Mouse (Mus musculus) liver, embryonic 14.5 days (tissue): Measurements from ENCODE around the gene Ppa1. TPM values are rescaled to one million over a fixed set of nuclear protein-coding genes. Genes with fewer than 3 reads are reported as not detected.
"Not testable (repeated sequence)": the region's sequence is repeated elsewhere in the genome, so short reads cannot be mapped to it uniquely, and the experiment has no call there.

Experiments used
- ATAC-seq: fragments of 200-750 bp; cut with Nextera tagmentation; 2 replicates; pipeline ENCODE4 v1.8.0; 2017; ENCODE audit warnings: moderate number of reproducible peaks, mild to moderate bottlenecking, moderate library complexity; ENCODE audit not compliant: insufficient read depth
- DNase-seq, 3 experiments: peaks; one replicate each; pipeline ENCODE4 v3.0.0-alpha.2; 2012 to 2013; ENCODE audit warnings: low read depth in 3 of 3, low spot score in 3 of 3
- H3K27ac ChIP-seq: fragments of 300-500 bp; sonication (generic); 2 replicates; pipeline ENCODE4 v1.5.1; 2014; ENCODE audit warnings: moderate library complexity, mild to moderate bottlenecking, control low read depth, inconsistent platforms
- H3K27me3 ChIP-seq: fragments of 300-500 bp; sonication (generic); 2 replicates; pipeline ENCODE4 v1.6.1; 2014; ENCODE audit warnings: mild to moderate bottlenecking, low read length, moderate library complexity; ENCODE audit not compliant: control insufficient read depth, insufficient read depth
- H3K36me3 ChIP-seq: fragments of 300-500 bp; sonication (generic); replicated peaks from 2 replicates; pipeline ENCODE4 v1.6.1; 2014; ENCODE audit warnings: low read depth; ENCODE audit not compliant: control insufficient read depth, insufficient read depth
- H3K4me1 ChIP-seq, 2 experiments: fragments of 200-500 bp in 1 of 2; fragments of 300-500 bp in 1 of 2; sonication (generic) in 1 of 2; replicated peaks; 2 replicates each; pipeline ENCODE4 v1.6.1; 2012 to 2014; ENCODE audit warnings: antibody characterized with exemption in 1 of 2, inconsistent platforms in 1 of 2, low read length in 1 of 2; ENCODE audit not compliant: control insufficient read depth in 2 of 2, insufficient read depth in 2 of 2
- H3K4me2 ChIP-seq: fragments of 300-500 bp; sonication (generic); 2 replicates; pipeline ENCODE4 v1.6.1; 2014; ENCODE audit warnings: low read depth, mild to moderate bottlenecking, control low read depth, moderate library complexity
- H3K4me3 ChIP-seq, 2 experiments: fragments of 200-500 bp in 1 of 2; fragments of 300-500 bp in 1 of 2; sonication (generic) in 1 of 2; 2 replicates each; pipeline ENCODE4 v1.5.1; 2012 to 2014; ENCODE audit warnings: low read depth in 2 of 2, low read length in 2 of 2, mild to moderate bottlenecking in 2 of 2, control low read depth in 1 of 2, inconsistent platforms in 1 of 2, moderate library complexity in 1 of 2; ENCODE audit not compliant: insufficient read depth in 1 of 2
- H3K9ac ChIP-seq: fragments of 300-500 bp; sonication (generic); replicated peaks from 2 replicates; pipeline ENCODE4 v1.6.1; 2014; ENCODE audit warnings: mild to moderate bottlenecking, control low read depth, moderate library complexity
- H3K9me3 ChIP-seq: fragments of 300-500 bp; sonication (generic); 2 replicates; pipeline ENCODE4 v1.6.1; 2016; ENCODE audit warnings: low read length, mixed read lengths; ENCODE audit not compliant: control insufficient read depth
- CTCF ChIP-seq: IDR thresholded peaks from 2 replicates; pipeline ENCODE4 v1.5.1; 2016; ENCODE audit warnings: antibody characterized with exemption, low read depth, control low read depth
- EP300 ChIP-seq: IDR thresholded peaks from 2 replicates; pipeline ENCODE4 v1.6.1; 2016; ENCODE audit warnings: antibody characterized with exemption, low read depth
- whole genome bisulfite sequencing: fragments of 180-500 bp; shearing (Covaris S2); extraction: QIAGEN DNeasy Blood & Tissue Kit; methylation state at CpG from one replicate; pipeline ENCODE4 v1.1.7; 2014; ENCODE audit not compliant: insufficient replicate concordance; 5-methylcytosine and 5-hydroxymethylcytosine counted together
- polyA plus RNA-seq, 2 experiments: library from polyadenylated mRNA; depleted of rRNA in 1 of 2; stranded (reverse) in 1 of 2; unstranded in 1 of 2; fragments of >200 nt; fragmentation: Nextera tagmentation in 1 of 2; extraction: Ambion mirVana in 1 of 2; gene quantifications; 2 replicates each; pipeline versions ENCODE4 v1.2.1 to v1.2.3; 2012 to 2014

Ppa1 gene
- polyA plus RNA-seq, 2 experiments: 51.8 to 98.1 TPM

- no peaks in the 10 kb centered on the region for H3K9me3 ChIP-seq
- no peak overlapping the region for H3K9ac ChIP-seq
- no peak overlapping the region for H3K27ac ChIP-seq
- DNase-seq (no peak), ATAC-seq (no peak)
- WGBS: 43% methylated on average over 9 of the region's 9 CpGs
- peaks cover 19% of the 10 kb centered on the region for H3K27me3 ChIP-seq
- H3K4me3 ChIP-seq: no peak overlapping the region
- H3K36me3 ChIP-seq: no peaks in the 10 kb centered on the region
- TF ChIP-seq CTCF (no peak), EP300 (no peak)
- 0 out of 4 replicates have a peak, but pooled peaks cover 0 to 1% of the 10 kb centered on the region in 2 experiments for H3K4me1 ChIP-seq
- H3K4me2 ChIP-seq: no peak overlapping the region
These were observed 26.7 kb upstream of the Ppa1 start for GRCm38 (mm10) chr10:61621681-61622080.

- not testable (repeated sequence) for ATAC-seq, H3K9me3 ChIP-seq, DNase-seq, H3K4me1 ChIP-seq, H3K36me3 ChIP-seq, H3K9ac ChIP-seq, H3K27ac ChIP-seq, H3K4me2 ChIP-seq, H3K4me3 ChIP-seq
- peak; percentile 39 for TF ChIP-seq CTCF
- WGBS: 43% methylated on average over 3 of the region's 3 CpGs
- H3K27me3 ChIP-seq: peaks cover 19% of the 10 kb centered on the region
These were observed 24.5 kb upstream of the Ppa1 start for GRCm38 (mm10) chr10:61623874-61624273.

GRCm38 (mm10) chr10:61624771-61625170 is 23.6 kb upstream of the Ppa1 start:
- TF ChIP-seq EP300: no peak
- TF ChIP-seq CTCF: no peak
- WGBS: 36% methylated on average over 5 of the region's 5 CpGs
- no peaks in the 10 kb centered on the region for H3K36me3 ChIP-seq
- no peak overlapping the region for H3K4me3 ChIP-seq
- ATAC-seq (no peak), DNase-seq (no peak)
- no peak overlapping the region for H3K4me2 ChIP-seq
- H3K9ac ChIP-seq: no peak overlapping the region
- 0 out of 4 replicates have a peak, but pooled peaks cover 0 to 1% of the 10 kb centered on the region in 2 experiments for H3K4me1 ChIP-seq
- H3K9me3 ChIP-seq: no peaks in the 10 kb centered on the region
- H3K27me3 ChIP-seq: peaks cover 19% of the 10 kb centered on the region
- H3K27ac ChIP-seq: no peak overlapping the region

DNA sequence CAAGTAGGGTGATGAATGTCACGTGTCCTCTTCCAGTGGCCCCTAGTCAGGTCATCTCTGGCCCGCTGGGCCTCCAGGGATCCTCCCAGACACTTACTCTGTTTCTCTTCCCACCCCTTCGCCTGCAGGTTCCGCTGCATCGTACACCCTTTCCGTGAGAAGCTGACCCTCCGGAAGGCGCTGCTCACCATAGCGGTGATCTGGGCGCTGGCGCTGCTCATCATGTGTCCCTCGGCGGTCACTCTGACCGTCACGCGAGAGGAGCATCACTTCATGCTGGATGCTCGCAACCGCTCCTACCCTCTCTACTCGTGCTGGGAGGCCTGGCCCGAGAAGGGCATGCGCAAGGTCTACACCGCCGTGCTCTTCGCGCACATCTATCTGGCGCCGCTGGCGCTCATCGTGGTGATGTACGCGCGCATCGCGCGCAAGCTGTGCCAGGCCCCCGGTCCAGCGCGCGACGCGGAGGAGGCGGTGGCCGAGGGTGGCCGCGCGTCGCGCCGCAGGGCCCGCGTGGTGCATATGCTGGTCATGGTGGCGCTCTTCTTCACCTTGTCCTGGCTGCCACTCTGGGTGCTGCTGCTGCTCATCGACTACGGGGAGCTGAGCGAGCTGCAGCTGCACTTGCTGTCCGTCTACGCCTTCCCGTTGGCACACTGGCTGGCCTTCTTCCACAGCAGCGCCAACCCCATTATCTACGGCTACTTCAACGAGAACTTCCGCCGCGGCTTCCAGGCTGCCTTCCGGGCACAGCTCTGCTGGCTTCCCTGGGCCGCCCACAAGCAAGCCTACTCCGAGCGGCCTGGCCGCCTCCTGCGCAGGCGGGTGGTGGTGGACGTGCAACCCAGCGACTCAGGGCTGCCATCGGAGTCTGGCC is 22.7 kb upstream of the Ppa1 start:
- DNase-seq (no peak), ATAC-seq (no peak)
- peak overlapping the region; percentile 32 for H3K4me2 ChIP-seq
- no peaks in the 10 kb centered on the region for H3K9me3 ChIP-seq
- no peaks in the 10 kb centered on the region for H3K36me3 ChIP-seq
- H3K9ac ChIP-seq: no peak overlapping the region
- peaks cover 19% of the 10 kb centered on the region for H3K27me3 ChIP-seq
- no peak overlapping the region for H3K27ac ChIP-seq
- H3K4me1 ChIP-seq: 0 out of 4 replicates have a peak, but pooled peaks cover 0 to 1% of the 10 kb centered on the region in 2 experiments
- TF ChIP-seq EP300 (no peak), CTCF (no peak)
- WGBS: 2% methylated on average over 74 of the region's 74 CpGs
- peak overlapping the region; percentile 2 to 12 for H3K4me3 ChIP-seq

DNA sequence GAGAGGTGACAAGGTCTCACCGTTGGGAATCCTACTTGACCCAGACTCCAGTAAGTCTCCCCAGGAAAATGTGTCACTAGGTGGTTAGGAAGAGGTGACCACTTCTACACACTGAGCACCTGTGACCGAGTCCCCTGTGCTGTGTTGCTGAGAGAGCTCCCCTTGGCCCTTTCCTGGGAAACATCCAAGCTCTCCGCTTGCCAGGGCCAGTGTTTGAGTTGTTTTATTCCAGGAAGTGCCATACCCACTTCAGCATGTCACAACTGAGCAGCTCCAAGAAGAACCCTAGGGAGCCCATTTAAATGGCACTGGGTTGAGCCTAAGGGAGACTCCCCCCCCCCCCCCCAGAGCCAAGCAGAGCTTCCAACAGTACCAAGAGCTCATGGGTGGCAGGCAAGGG is 21.8 kb upstream of the Ppa1 start:
- H3K27me3 ChIP-seq: peaks cover 19% of the 10 kb centered on the region
- H3K27ac ChIP-seq: no peak overlapping the region
- 69% methylated on average over 3 of the region's 3 CpGs for WGBS
- ATAC-seq: no peak
- no peaks in the 10 kb centered on the region for H3K36me3 ChIP-seq
- H3K4me3 ChIP-seq: no peak overlapping the region
- 0 out of 4 replicates have a peak, but pooled peaks cover 0 to 1% of the 10 kb centered on the region in 2 experiments for H3K4me1 ChIP-seq
- no peak overlapping the region for H3K4me2 ChIP-seq
- no peak for TF ChIP-seq CTCF
- TF ChIP-seq EP300: no peak
- no peak for DNase-seq
- H3K9me3 ChIP-seq: no peaks in the 10 kb centered on the region
- no peak overlapping the region for H3K9ac ChIP-seq
